Comparison of ENCODE assay signal across 15 mouse cellular contexts in the genomic region with DNA sequence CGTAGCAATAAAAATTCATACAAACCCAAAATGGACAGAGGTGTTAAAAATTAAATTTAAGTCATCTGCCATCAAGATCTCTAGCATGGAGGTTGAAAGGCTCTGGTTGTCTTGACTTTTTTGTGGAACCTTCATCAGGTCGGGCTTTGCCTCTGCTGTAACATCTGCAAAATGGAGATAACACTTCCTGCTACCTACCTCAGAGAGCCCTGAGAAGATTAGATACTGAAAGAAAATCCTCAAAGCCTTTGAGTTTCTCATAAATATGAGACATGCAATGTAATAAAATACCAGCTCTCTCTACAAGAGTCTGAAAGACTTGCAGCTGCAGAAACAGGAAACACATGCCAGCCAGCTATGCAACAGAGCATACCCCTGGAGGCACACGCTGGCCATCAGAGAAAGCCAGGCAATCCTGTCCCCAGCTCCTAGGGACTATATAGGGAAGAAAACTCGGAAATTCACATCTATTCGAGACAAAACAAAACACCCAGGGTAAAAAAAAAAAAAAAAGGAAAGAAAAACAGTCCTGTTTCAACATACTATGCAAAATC.
DNase-seq lines count a peak whose midpoint lies in the region; ATAC-seq lines count a peak whose summit lies in the region.
"Had no signal": no experiment of that assay in that cellular context is flagged by ENCODE, and none has a peak within 500 bp of the region (broad histone marks: within the 10 kb centered on the region; RNA-seq: fewer than 3 reads in every experiment).

No protein-coding gene starts in this region.

- H3K4me3 ChIP-seq in lung, embryonic 15.5 days = no peak overlapping the region
- H3K4me3 ChIP-seq in liver, embryonic 15.5 days (replicated peaks) = no peak overlapping the region
- H3K4me3 ChIP-seq: megakaryocyte, embryonic 14.5 days; neural tube, embryonic 12.5 days; stomach, embryonic 15.5 days had no signal

- H3K4me1 ChIP-seq in lung, embryonic 15.5 days = peaks cover 36% of the 10 kb centered on the region
- peaks cover 23% of the 10 kb centered on the region for H3K4me1 ChIP-seq in liver, embryonic 15.5 days (replicated peaks)

- H3K36me3 ChIP-seq in lung, embryonic 15.5 days = 0 out of 2 replicates have a peak, but pooled peaks cover 2% of the 10 kb centered on the region
- no peaks in the 10 kb centered on the region for H3K36me3 ChIP-seq in liver, embryonic 15.5 days (replicated peaks)
- H3K36me3 ChIP-seq: stomach, embryonic 15.5 days had no signal

- H3K9ac ChIP-seq in lung, embryonic 15.5 days = no peak overlapping the region
- no peak overlapping the region for H3K9ac ChIP-seq in liver, embryonic 15.5 days
- H3K9ac ChIP-seq: neural tube, embryonic 12.5 days; stomach, embryonic 15.5 days had no signal

- DNase-seq in lung, postnatal 25 days (ENCODE audit: low spot score) = no peak
- DNase-seq in urinary bladder, postnatal 4 days (ENCODE audit: low spot score in 2 of 2) = no peak
- no peak for DNase-seq in Muller cell, postnatal 12 days (ENCODE audit: inconsistent ontology term)
- no peak for DNase-seq in heart, adult 8-10 months (ENCODE audit: low spot score)
- DNase-seq in heart, postnatal 14 days = no peak
- DNase-seq: adrenal gland, postnatal 36 days; cerebellum, postnatal 10 days; kidney, postnatal 36 days had no signal

- no peak for ATAC-seq in lung, embryonic 15.5 days (ENCODE audit: borderline replicate concordance, extremely low read depth, low FRiP score, low TSS enrichment)
- ATAC-seq in hematopoietic stem cell, adult 5-6 weeks (replicated peaks in 1 of 2; ENCODE audit: insufficient read depth in 1 of 2, low FRiP score in 2 of 2, low TSS enrichment in 1 of 2, low read depth in 1 of 2, poor library complexity in 2 of 2, severe bottlenecking in 2 of 2) = peak; percentile 39 to 44; a peak in 1 of 4 replicates
- ATAC-seq in liver, embryonic 15.5 days (ENCODE audit: insufficient read depth) = peak; percentile 83
- ATAC-seq: hindbrain, postnatal 0 days had no signal

- no peaks in the 10 kb centered on the region for H3K9me3 ChIP-seq in lung, embryonic 15.5 days
- no peaks in the 10 kb centered on the region for H3K9me3 ChIP-seq in liver, embryonic 15.5 days (replicated peaks)
- H3K9me3 ChIP-seq: megakaryocyte, embryonic 14.5 days; neural tube, embryonic 12.5 days; stomach, embryonic 15.5 days had no signal

- no peaks in the 10 kb centered on the region for H3K27me3 ChIP-seq in lung, embryonic 15.5 days
- no peaks in the 10 kb centered on the region for H3K27me3 ChIP-seq in liver, embryonic 15.5 days
- H3K27me3 ChIP-seq: megakaryocyte, embryonic 14.5 days; neural tube, embryonic 12.5 days; stomach, embryonic 15.5 days had no signal

- no peak overlapping the region for H3K4me2 ChIP-seq in lung, embryonic 15.5 days
- peak overlapping the region; percentile 33 for H3K4me2 ChIP-seq in liver, embryonic 15.5 days
- H3K4me2 ChIP-seq: neural tube, embryonic 12.5 days; stomach, embryonic 15.5 days had no signal

- H3K27ac ChIP-seq in lung, embryonic 15.5 days = peak overlapping the region; percentile 15; the same call in 1 of the 2 replicates
- H3K27ac ChIP-seq in liver, embryonic 15.5 days (replicated peaks) = peak overlapping the region; percentile 72
- H3K27ac ChIP-seq: hindbrain, postnatal 0 days; neural tube, embryonic 12.5 days; stomach, embryonic 15.5 days had no signal

- intact Hi-C loops in heart, postnatal 14 days (cut with DNase I) = no loop called here

- 54% methylated on average over 5 of the region's 5 CpGs for WGBS in lung, embryonic 15.5 days
- 27% methylated on average over 5 of the region's 5 CpGs for WGBS in liver, embryonic 15.5 days (ENCODE audit: insufficient replicate concordance)
